Mouse (Mus musculus): ENCODE measurements at regions not wholly inside any gene's neighbourhood (a gene's known extent, or its start where the extent isn't known, plus 50 kb on each side); places are given as distances from the start of the nearest gene placed in this dataset.

DNA sequence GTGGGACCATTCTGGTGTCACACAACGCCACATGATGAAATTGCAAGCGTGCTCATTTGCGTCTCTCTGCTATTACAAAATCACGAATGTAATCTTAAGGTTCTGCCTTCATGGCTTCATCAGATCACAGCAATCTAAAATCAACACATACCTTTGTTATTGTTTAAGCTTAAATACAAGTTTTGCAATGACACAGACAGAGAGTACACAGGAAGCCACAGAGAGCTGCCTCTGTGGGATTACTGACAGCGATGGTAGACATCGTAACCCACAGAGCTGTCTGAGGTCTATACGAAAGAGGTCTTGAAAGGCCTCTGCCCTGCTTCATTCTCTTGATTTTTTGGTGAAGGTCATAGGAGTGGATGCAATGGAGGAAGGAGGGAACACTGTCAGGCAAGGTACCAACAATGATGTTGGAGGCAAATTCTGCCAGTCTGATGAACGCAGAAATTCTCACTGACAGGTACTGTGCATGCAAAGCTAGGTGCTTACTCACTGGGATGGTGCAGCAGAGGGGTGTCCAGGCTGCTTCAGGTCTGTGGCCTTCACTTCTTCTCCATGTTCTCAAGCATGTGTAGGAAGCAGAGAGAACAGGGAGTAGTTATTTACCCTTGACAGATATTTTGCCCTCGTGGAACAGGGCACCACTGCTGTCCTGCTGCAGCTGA lies 226.5 kb downstream of the Gm19410 start:
- no peak for ATAC-seq (ENCODE audit: low TSS enrichment)

- ATAC-seq (ENCODE audit: low TSS enrichment): no peak
Measured at GRCm38 (mm10) chr8:35996330-35997077, 230.9 kb downstream of the Gm19410 start.

DNA sequence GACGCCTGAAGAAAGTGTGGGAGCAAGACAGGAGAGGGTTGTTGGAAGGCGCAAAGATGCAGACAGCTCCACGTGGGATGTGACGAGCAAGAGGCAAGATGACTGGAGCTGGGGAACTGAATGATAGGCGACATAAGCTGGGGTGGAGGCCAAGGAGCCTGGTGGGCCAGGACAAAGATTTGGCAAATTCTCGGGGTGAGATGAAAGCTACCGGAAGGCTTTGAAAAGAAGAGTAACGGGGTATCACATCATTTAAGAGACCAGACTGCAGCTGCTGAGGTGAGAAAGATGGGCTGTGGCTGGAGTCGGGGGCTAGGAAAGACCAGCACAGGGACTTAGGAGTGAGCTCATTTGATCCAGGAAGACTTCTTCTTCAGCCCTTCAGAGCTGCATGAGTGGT lies 234.0 kb downstream of the Gm19410 start:
- ATAC-seq (ENCODE audit: low TSS enrichment): peak; percentile 88

DNA sequence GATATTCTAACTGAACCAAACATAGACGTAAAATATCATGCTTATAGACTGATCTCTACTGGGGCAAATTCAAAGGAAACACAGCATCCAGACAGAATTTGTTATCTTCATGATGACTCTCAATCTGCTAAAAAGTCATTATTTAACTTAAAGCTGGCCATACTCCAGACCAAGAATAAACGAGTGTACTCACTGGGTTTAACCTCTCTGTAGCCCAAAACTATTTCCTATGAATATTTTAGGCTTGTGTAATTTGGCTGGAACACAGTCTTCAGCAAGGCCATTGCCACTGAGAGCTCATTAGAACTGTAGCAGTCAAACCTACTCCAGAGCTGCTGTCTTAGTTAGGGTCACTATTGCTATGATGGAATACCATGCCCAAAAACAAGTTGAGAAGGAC lies 238.8 kb downstream of the Gm19410 start:
- no peak for ATAC-seq (ENCODE audit: low TSS enrichment)

DNA sequence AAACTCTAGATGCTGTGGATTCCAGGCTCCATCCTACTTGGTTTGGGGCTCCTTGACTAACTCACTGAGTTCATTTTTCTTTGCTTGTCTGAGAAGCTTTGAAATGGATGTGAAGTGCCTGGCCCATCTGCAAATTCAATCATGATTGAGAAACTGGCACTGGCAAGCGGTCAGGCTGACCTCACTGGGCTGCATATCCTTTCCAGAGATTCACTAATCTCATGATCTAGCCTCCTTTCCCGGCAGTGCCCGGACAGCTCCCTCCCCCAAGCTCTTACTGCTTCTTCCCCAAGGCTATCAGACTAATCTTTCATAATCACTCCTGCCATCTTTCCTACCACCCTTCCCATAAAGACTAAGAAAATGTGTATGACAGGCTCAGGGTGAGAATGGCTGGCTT lies 239.9 kb downstream of the Gm19410 start:
- no peak for ATAC-seq (ENCODE audit: low TSS enrichment)

GRCm38 (mm10) chr8:36007724-36008123 lies 242.1 kb downstream of the Gm19410 start:
- ATAC-seq (ENCODE audit: low TSS enrichment): no peak

GRCm38 (mm10) chr8:36009565-36009964 lies 244.0 kb downstream of the Gm19410 start:
- ATAC-seq (ENCODE audit: low TSS enrichment): no peak

DNA sequence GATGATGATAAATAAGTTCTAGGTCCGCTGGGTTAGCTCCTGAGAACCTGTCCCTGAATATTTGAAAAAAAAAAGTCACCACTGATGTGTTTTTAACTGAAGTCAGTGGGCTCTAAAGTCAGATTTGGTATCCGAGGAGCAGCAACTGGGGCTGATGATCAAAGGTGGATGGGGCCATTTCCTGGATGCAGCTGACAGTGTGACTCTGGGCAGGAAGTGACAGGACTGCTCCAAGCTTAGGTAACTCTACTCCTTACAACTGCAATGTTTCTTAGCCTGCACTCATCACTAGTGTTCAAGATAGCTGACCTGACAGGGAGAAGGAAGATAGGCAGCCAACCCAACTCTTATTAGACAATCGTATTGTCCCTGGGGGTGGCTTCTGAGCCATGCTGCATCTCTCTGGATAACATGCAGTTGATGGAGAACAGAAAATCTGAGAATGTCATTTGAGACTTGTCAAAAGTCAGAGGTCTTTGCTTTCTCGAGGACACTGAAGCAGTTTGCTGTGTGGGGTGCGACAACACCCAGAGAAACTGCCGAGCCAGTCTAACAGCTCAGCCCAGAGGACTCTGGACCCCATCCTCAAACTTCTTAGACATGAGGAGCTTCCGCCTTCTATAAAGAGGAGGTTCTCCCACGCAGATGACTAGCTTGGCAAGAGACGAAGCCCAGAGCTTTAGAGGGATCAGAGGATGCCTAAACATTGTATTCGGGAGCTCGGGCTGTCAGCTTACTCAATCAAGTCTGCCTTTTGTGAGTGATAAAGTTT lies 245.0 kb downstream of the Gm19410 start:
- ATAC-seq (ENCODE audit: low TSS enrichment): peak; percentile 61; the same call in 1 of the 2 replicates

GRCm38 (mm10) chr8:36014862-36015261 lies 249.3 kb downstream of the Gm19410 start:
- 0 out of 2 replicates have a peak, but pooled peaks have one; percentile 18 for ATAC-seq (ENCODE audit: low TSS enrichment)

- ATAC-seq (ENCODE audit: low TSS enrichment): no peak
Measured at GRCm38 (mm10) chr8:36016321-36017114, 250.9 kb downstream of the Gm19410 start.

- peak; percentile 24 for ATAC-seq (ENCODE audit: low TSS enrichment)
Measured at GRCm38 (mm10) chr8:36018993-36019753, 253.6 kb downstream of the Gm19410 start.

DNA sequence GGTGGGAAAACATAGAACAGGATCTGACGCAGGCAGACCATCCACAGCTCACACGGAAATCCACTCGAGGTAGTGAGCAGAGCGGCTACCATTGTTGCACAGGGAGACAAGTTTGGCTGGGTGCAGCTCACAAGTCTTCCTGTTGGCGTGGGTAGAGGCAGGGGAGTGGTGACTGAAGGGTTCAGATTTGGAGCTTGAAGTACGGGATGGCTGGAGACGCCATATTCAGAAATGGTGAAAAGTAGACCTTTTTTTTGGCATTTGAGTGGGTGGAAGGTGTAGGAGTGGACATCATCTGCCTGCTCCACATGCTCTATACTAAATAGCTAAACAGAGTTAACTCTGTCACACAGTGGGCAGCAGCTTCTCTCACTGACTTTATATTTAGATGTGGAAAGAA lies 254.3 kb downstream of the Gm19410 start:
- peak; percentile 92 for ATAC-seq (ENCODE audit: low TSS enrichment)

GRCm38 (mm10) chr8:36027586-36027985 lies 262.0 kb downstream of the Gm19410 start:
- no peak for ATAC-seq (ENCODE audit: low TSS enrichment)

DNA sequence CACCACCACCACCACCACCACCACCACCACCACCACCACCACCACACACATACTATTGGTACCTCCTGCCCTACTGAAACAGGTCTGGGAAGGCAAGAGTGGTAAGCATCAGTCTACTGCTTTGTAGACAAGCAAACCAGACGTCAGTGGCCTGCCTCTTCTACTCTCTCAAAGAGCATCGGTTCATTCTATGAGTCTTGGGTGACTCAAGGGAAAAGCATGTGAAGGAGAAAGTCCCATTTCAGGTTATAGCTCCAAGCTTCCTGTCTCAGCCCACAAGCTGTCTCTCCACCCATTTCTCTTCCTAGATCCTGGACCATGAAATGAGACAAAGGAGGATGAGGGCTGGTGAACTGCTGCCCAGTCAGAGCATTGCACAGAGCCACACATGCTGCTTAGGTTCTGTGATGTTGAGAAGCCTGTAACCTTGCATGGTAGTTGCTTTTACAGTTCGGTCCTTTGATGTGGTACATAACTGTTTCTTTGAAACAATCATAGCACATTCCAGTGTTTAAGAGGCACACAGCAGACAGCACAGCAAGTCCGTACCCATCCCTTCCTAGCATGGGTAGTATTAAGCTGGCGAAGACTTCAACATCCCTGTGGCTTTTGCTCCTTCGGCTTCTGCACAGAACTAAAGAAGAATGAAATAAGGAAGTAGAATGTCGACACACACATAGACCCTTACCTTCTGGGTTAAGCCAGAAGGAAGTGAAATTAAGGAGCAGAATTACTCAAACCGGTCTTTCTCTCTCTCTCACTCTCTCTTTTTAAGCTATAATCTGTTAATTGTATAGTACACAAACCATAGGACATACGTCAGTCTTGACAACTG lies 262.7 kb downstream of the Gm19410 start:
- ATAC-seq (ENCODE audit: low TSS enrichment): no peak

GRCm38 (mm10) chr8:36029445-36029844 lies 263.9 kb downstream of the Gm19410 start:
- no peak for ATAC-seq (ENCODE audit: low TSS enrichment)

GRCm38 (mm10) chr8:36030237-36030636 lies 264.6 kb downstream of the Gm19410 start:
- no peak for ATAC-seq (ENCODE audit: low TSS enrichment)

- ATAC-seq (ENCODE audit: low TSS enrichment): no peak
Measured at GRCm38 (mm10) chr8:36031966-36032719, 266.6 kb downstream of the Gm19410 start.

DNA sequence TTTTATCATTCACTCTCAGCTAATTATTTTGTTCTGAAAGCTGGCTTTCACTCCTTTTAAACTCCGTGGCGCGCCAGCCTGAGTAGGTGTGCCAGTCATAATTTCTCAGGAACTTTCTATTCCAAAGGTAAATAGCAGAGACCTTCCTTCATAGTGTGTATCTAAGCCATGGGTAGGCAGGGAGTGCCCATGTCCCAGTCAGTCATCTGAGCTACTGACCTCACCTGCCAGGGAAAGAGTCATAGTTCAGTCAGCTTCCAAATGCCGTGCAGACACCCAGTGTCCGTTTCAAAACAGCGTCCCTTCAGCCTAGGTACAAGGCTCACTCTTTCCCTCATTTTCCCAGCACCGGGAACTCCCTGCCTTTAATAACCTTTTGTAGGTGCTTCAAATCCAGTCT lies 269.7 kb downstream of the Gm19410 start:
- ATAC-seq (ENCODE audit: low TSS enrichment): no peak

DNA sequence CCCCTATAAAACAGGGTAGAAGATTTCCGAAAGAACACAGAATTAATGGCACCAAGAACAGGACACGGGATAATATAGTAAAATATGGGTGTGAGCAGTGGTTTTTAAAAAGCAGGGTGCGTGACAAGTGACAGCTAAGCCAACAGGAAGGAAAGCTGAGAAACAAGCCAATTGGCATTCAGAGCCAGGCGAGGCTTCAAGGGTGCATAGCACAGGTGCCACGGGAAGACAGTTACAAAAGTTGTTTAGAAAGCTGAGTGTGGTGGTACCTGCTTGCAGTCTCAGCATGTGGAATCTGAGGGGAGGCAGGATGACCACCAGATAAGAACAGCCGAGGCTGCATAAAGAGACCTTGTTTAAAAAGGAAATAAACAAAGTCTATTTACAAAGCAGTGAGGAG lies 270.7 kb downstream of the Gm19410 start:
- ATAC-seq (ENCODE audit: low TSS enrichment): no peak
